Mouse (Mus musculus): ENCODE measurements around the gene Akap3. TPM values are rescaled to one million over a fixed set of nuclear protein-coding genes. Genes with fewer than 3 reads are reported as not detected.

Akap3 gene
- polyA plus RNA-seq, 1 experiment from 2014 or later, result not detected

DNA sequence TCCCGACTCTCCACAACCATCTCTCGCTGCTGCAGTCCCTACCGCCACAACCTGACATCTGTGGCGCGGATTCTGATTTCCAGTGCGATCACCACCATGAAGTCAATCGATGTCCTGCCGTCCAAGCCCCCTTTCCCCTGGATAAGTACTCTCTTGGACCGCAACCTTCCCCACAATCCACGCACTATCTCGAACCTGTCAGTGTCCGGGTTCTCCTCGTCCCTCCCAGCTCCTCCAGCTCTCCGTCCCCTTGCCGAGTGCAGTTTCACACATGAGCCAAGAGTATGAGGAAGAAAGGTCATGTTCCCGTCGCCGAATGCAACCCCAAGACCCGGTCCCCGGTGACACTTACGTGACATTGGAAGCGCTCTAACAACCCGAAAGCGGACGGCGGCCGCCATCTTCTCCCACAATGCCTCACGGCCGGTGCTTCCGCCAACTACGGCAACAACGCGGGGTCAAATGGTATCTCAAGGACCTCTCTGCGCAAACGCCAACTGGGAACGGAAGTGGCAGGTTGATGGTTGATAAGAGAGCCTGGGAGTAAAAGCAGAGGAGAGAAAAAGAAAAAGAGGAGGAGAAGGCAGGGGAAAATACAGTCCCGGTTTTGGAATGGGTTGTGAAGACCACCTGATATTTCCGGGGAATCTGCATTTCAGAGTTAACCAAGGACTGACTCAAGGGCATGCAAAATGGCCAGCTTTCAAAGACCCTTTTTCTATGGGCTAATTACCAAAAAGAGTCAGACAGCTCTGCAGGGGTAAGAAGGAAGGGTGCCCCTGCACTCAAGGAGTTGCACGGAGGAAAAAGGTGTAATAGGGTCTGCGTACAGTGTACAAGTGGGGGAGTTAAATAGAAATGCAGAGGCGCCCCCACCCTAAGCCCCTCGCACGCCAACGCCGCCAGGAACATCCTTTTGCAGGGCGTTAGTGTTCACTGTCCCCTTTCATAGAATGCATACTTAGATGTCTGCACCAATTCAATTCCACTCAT lies 3.9 kb upstream of the Akap3 start, which contains the start of gene Ndufa9:
Gene Ndufa9 (minus strand): TSS at position 425 of the 993 bp plus-strand sequence.
- no peaks in the 10 kb centered on the region for H3K9me3 ChIP-seq (ENCODE audit: low read length)
- 0 out of 2 replicates have a peak, but pooled peaks cover 4% of the 10 kb centered on the region for H3K27me3 ChIP-seq (ENCODE audit: insufficient read depth, low read length)
- H3K9ac ChIP-seq (replicated peaks; ENCODE audit: low read length), result peak within 1 kb of the TSS; percentile 82
- peak; percentile 83 for ATAC-seq (ENCODE audit: low FRiP score, low TSS enrichment)
- peaks cover 6% of the 10 kb centered on the region for H3K36me3 ChIP-seq (ENCODE audit: insufficient read depth, low read length)
- H3K27ac ChIP-seq (ENCODE audit: low read length), result 0 out of 2 replicates have a peak within 1 kb of the TSS, but pooled peaks have one; percentile 19
- H3K4me3 ChIP-seq (ENCODE audit: low read length), result peak within 1 kb of the TSS; percentile 73
- H3K4me2 ChIP-seq (replicated peaks; ENCODE audit: low read depth, low read length), result peak within 1 kb of the TSS; percentile 69
- H3K4me1 ChIP-seq (ENCODE audit: insufficient read depth, low read length), result peaks cover 14% of the 10 kb centered on the region
- WGBS, result 6% methylated on average over 46 of the region's 46 CpGs

DNA sequence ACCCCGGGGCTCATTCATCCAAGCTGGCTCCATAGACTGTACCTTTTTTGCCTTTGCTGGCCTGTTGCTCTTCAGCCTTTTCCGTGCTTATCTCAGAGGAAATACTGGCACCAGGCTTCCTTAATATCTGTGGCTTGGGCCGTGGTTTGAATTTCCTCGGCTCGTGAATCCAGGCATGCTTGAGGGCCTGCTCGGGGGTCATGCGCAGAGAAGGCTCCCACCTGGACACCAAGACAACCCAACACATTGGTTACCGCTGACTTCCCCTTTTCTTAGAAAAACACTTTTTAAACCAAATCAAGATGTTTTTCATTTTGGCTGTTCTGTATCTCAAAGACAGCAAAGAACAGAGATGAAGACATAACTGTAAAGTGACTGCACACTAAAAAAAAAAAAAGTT lies 24.2 kb downstream of the Akap3 start:
- H3K27me3 ChIP-seq (ENCODE audit: insufficient read depth, low read length), result 0 out of 2 replicates have a peak, but pooled peaks cover 3% of the 10 kb centered on the region
- 76% methylated on average over 8 of the region's 8 CpGs for WGBS

GRCm38 (mm10) chr6:126907378-126907777 lies 54.5 kb downstream of the Akap3 start:
- H3K36me3 ChIP-seq (ENCODE audit: insufficient read depth, low read length), result no peaks in the 10 kb centered on the region
- H3K4me1 ChIP-seq (ENCODE audit: insufficient read depth, low read length), result no peaks in the 10 kb centered on the region
- no peak for ATAC-seq (ENCODE audit: low FRiP score, low TSS enrichment)
- no peak overlapping the region for H3K4me3 ChIP-seq (ENCODE audit: low read length)
- H3K9me3 ChIP-seq (ENCODE audit: low read length), result no peaks in the 10 kb centered on the region
- no peaks in the 10 kb centered on the region for H3K27me3 ChIP-seq (ENCODE audit: insufficient read depth, low read length)
- no peak overlapping the region for H3K9ac ChIP-seq (replicated peaks; ENCODE audit: low read length)
- 82% methylated on average over 4 of the region's 5 CpGs for WGBS
- no peak overlapping the region for H3K4me2 ChIP-seq (replicated peaks; ENCODE audit: low read depth, low read length)
- no peak overlapping the region for H3K27ac ChIP-seq (ENCODE audit: low read length)

More for the DNA sequence above, 24.2 kb downstream of the Akap3 start:
- Histone ChIP-seq H3K4me3 (ENCODE audit: low read length) (no peak overlapping the region), H3K4me2 (replicated peaks; ENCODE audit: low read depth, low read length) (no peak overlapping the region), H3K4me1 (ENCODE audit: insufficient read depth, low read length) (no peaks in the 10 kb centered on the region), H3K9ac (replicated peaks; ENCODE audit: low read length) (no peak overlapping the region), H3K9me3 (ENCODE audit: low read length) (no peaks in the 10 kb centered on the region), H3K36me3 (ENCODE audit: insufficient read depth, low read length) (no peaks in the 10 kb centered on the region), H3K27ac (ENCODE audit: low read length) (no peak overlapping the region)
- ATAC-seq (ENCODE audit: low FRiP score, low TSS enrichment), result no peak

GRCm38 (mm10) chr6:126907876-126908275 lies 55.0 kb downstream of the Akap3 start:
- Histone ChIP-seq H3K27me3 (ENCODE audit: insufficient read depth, low read length) (no peaks in the 10 kb centered on the region), H3K4me2 (replicated peaks; ENCODE audit: low read depth, low read length) (no peak overlapping the region), H3K27ac (ENCODE audit: low read length) (no peak overlapping the region), H3K9ac (replicated peaks; ENCODE audit: low read length) (no peak overlapping the region), H3K9me3 (ENCODE audit: low read length) (no peaks in the 10 kb centered on the region), H3K36me3 (ENCODE audit: insufficient read depth, low read length) (no peaks in the 10 kb centered on the region), H3K4me1 (ENCODE audit: insufficient read depth, low read length) (no peaks in the 10 kb centered on the region), H3K4me3 (ENCODE audit: low read length) (no peak overlapping the region)
- ATAC-seq (ENCODE audit: low FRiP score, low TSS enrichment), result no peak
- WGBS, result 52% methylated on average over 3 of the region's 3 CpGs

- H3K27ac ChIP-seq (ENCODE audit: low read length), result no peak overlapping the region
- 76% methylated on average over 4 of the region's 4 CpGs for WGBS
- no peak overlapping the region for H3K4me3 ChIP-seq (ENCODE audit: low read length)
- no peaks in the 10 kb centered on the region for H3K36me3 ChIP-seq (ENCODE audit: insufficient read depth, low read length)
- no peak for ATAC-seq (ENCODE audit: low FRiP score, low TSS enrichment)
- no peak overlapping the region for H3K9ac ChIP-seq (replicated peaks; ENCODE audit: low read length)
- H3K4me1 ChIP-seq (ENCODE audit: insufficient read depth, low read length), result no peaks in the 10 kb centered on the region
- no peaks in the 10 kb centered on the region for H3K27me3 ChIP-seq (ENCODE audit: insufficient read depth, low read length)
- no peaks in the 10 kb centered on the region for H3K9me3 ChIP-seq (ENCODE audit: low read length)
- no peak overlapping the region for H3K4me2 ChIP-seq (replicated peaks; ENCODE audit: low read depth, low read length)
These were observed 57.8 kb downstream of the Akap3 start for GRCm38 (mm10) chr6:126910727-126911126.

DNA sequence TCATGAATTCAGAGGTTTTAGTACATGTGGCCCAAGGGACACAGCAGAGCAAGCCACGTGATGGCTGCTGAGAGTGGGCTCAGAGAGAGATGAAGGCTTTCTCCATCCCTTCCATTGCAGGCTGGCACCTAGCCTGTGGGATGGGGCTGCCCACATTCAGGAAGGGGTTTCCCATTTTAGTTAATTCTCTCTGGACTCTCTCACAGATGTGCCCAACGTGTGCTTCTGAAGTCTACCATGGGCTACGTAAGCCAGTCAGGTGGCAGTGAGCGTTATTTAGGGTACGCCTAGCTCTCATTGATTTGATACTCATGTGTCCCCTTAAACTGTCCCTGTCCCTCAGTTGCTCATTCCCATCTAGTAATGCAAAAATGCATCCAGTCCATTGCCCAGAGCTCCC lies 62.0 kb downstream of the Akap3 start:
- Histone ChIP-seq H3K27me3 (ENCODE audit: insufficient read depth, low read length) (no peaks in the 10 kb centered on the region), H3K36me3 (ENCODE audit: insufficient read depth, low read length) (no peaks in the 10 kb centered on the region), H3K4me3 (ENCODE audit: low read length) (no peak overlapping the region), H3K4me1 (ENCODE audit: insufficient read depth, low read length) (no peaks in the 10 kb centered on the region), H3K4me2 (replicated peaks; ENCODE audit: low read depth, low read length) (no peak overlapping the region), H3K9ac (replicated peaks; ENCODE audit: low read length) (no peak overlapping the region), H3K27ac (ENCODE audit: low read length) (no peak overlapping the region), H3K9me3 (ENCODE audit: low read length) (no peaks in the 10 kb centered on the region)
- no peak for ATAC-seq (ENCODE audit: low FRiP score, low TSS enrichment)
- WGBS, result 79% methylated on average over 5 of the region's 5 CpGs

DNA sequence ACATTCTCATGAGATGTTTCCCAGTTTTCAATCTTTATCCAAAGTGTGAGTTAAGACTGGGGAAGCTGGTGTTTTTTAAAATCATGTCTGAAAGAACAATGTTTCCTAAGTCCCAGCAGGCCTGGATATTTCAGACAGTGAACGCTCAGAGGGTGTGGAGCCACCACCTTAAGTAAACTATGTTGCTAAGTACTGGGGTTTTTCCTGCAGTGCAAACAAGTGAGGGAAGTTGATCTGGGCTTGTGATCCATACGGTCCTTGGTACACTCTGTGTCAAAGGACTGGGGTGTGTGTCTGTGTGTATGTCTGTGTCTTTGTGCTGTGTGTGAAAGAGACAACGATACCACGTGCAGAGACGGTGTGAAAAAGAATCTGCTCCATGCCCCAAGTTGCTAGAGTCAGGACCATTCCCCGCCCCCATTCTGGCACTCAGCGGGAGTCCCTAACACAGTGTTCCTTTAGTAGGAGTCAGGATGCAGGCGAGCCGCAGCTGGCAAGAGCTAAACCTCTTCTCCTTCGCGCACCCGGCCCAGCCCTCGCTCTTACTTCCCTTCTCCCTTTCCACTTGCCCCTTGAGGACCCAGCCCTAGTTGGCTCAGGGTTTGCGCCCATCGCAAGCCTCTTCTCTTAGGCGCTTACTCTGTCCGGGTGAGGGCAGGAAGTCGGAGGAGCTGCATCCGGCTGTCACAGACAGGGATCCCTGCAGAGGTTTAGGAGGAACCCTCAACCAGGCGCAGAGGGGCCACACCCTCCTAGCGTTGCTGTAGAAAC lies 68.4 kb downstream of the Akap3 start, which contains the start of gene Dyrk4:
Gene Dyrk4 (minus strand): TSS at position 729 of the 771 bp plus-strand sequence.
- Histone ChIP-seq H3K27me3 (ENCODE audit: insufficient read depth, low read length) (no peaks in the 10 kb centered on the region), H3K27ac (ENCODE audit: low read length) (no peak within 1 kb of the TSS), H3K36me3 (ENCODE audit: insufficient read depth, low read length) (peaks cover 38% of the 10 kb centered on the region), H3K9me3 (ENCODE audit: low read length) (no peaks in the 10 kb centered on the region), H3K4me2 (replicated peaks; ENCODE audit: low read depth, low read length) (peak within 1 kb of the TSS; percentile 38), H3K9ac (replicated peaks; ENCODE audit: low read length) (peak within 1 kb of the TSS; percentile 35; the same call in 1 of the 2 replicates), H3K4me1 (ENCODE audit: insufficient read depth, low read length) (0 out of 2 replicates have a peak, but pooled peaks cover 4% of the 10 kb centered on the region), H3K4me3 (ENCODE audit: low read length) (peak within 1 kb of the TSS; percentile 16; the same call in 1 of the 2 replicates)
- peak; percentile 59; the same call in 1 of the 2 replicates for ATAC-seq (ENCODE audit: low FRiP score, low TSS enrichment)
- 13% methylated on average over 21 of the region's 21 CpGs for WGBS

Other genes with a start within 250 kb of the Akap3 start
- gene Kcna1, start 206.7 kb upstream of the Akap3 start, polyA plus RNA-seq (2015; fragmentation: Nextera tagmentation; extraction: Ambion mirVana), result 0.29 and 0.36 TPM in 2 replicates
- gene Kcna6, start 112.4 kb upstream of the Akap3 start, polyA plus RNA-seq (2015; fragmentation: Nextera tagmentation; extraction: Ambion mirVana), result 3.1 and 3.5 TPM in 2 replicates
- gene Ndufa9, start 4.0 kb upstream of the Akap3 start, polyA plus RNA-seq (2015; fragmentation: Nextera tagmentation; extraction: Ambion mirVana), result 241 and 248 TPM in 2 replicates
- not detected in 2 replicates for gene Dyrk4, start 68.7 kb downstream of the Akap3 start, polyA plus RNA-seq (2015; fragmentation: Nextera tagmentation; extraction: Ambion mirVana)
- 51.5 and 56.8 TPM in 2 replicates for gene Rad51ap1, start 86.5 kb downstream of the Akap3 start, polyA plus RNA-seq (2015; fragmentation: Nextera tagmentation; extraction: Ambion mirVana)
- gene D6Wsu163e, start 86.9 kb downstream of the Akap3 start, polyA plus RNA-seq (2015; fragmentation: Nextera tagmentation; extraction: Ambion mirVana), result 18.6 and 19.4 TPM in 2 replicates
- 0.04 and 0.05 TPM in 2 replicates for gene Fgf6, start 162.5 kb downstream of the Akap3 start, polyA plus RNA-seq (2015; fragmentation: Nextera tagmentation; extraction: Ambion mirVana)
- gene Fgf23, start 219.8 kb downstream of the Akap3 start, polyA plus RNA-seq (2015; fragmentation: Nextera tagmentation; extraction: Ambion mirVana), result not detected in 2 replicates